Comparison of ENCODE assay signal across 8 mouse cellular contexts in genomic region chr5:35609381-35609780, GRCm38 (mm10). TPM values are rescaled to one million over a fixed set of nuclear protein-coding genes. Genes with fewer than 3 reads are reported as not detected.
DNase-seq lines count a peak whose midpoint lies in the region; ATAC-seq lines count a peak whose summit lies in the region.

No protein-coding gene starts in this region.

- intact Hi-C loops in heart, postnatal 10 days (cut with DNase I), result no loop called here

- no peak for ATAC-seq in forebrain, embryonic 16.5 days
- ATAC-seq in limb, embryonic 13.5 days (ENCODE audit: low FRiP score, low read depth), result peak; percentile 90
- ATAC-seq in neural tube, embryonic 13.5 days (ENCODE audit: low read depth), result peak; percentile 41

- no peaks in the 10 kb centered on the region for H3K36me3 ChIP-seq in forebrain, embryonic 10.5 days (replicated peaks)
- H3K36me3 ChIP-seq in forebrain, embryonic 16.5 days (ENCODE audit: control insufficient read depth, insufficient read depth), result no peaks in the 10 kb centered on the region
- H3K36me3 ChIP-seq in limb, embryonic 13.5 days, result peaks cover 18% of the 10 kb centered on the region; the same call in 1 of the 2 replicates
- peaks cover 33% of the 10 kb centered on the region for H3K36me3 ChIP-seq in neural tube, embryonic 13.5 days

- no peaks in the 10 kb centered on the region for H3K9me3 ChIP-seq in forebrain, embryonic 10.5 days
- H3K9me3 ChIP-seq in forebrain, embryonic 16.5 days (ENCODE audit: control insufficient read depth, low read length), result no peaks in the 10 kb centered on the region
- no peaks in the 10 kb centered on the region for H3K9me3 ChIP-seq in limb, embryonic 13.5 days
- no peaks in the 10 kb centered on the region for H3K9me3 ChIP-seq in neural tube, embryonic 13.5 days

- peak overlapping the region; percentile 66 for H3K27ac ChIP-seq in forebrain, embryonic 10.5 days
- no peak overlapping the region for H3K27ac ChIP-seq in forebrain, embryonic 16.5 days (ENCODE audit: low read length)
- H3K27ac ChIP-seq in limb, embryonic 13.5 days, result peak overlapping the region; percentile 79
- H3K27ac ChIP-seq in neural tube, embryonic 13.5 days (replicated peaks), result peak overlapping the region; percentile 28; the same call in 1 of the 2 replicates

- H3K9ac ChIP-seq in forebrain, embryonic 16.5 days (replicated peaks; ENCODE audit: low read depth, low read length), result no peak overlapping the region
- H3K9ac ChIP-seq in limb, embryonic 13.5 days, result 0 out of 2 replicates have a peak overlapping the region, but pooled peaks have one; percentile 21
- H3K9ac ChIP-seq in neural tube, embryonic 13.5 days, result 0 out of 2 replicates have a peak overlapping the region, but pooled peaks have one; percentile 17

- H3K27me3 ChIP-seq in forebrain, embryonic 10.5 days (ENCODE audit: poor library complexity, severe bottlenecking), result peaks cover 4% of the 10 kb centered on the region; the same call in 1 of the 2 replicates
- H3K27me3 ChIP-seq in forebrain, embryonic 16.5 days (replicated peaks; ENCODE audit: control insufficient read depth, insufficient read depth, low read length), result no peaks in the 10 kb centered on the region
- H3K27me3 ChIP-seq in limb, embryonic 13.5 days, result no peaks in the 10 kb centered on the region
- no peaks in the 10 kb centered on the region for H3K27me3 ChIP-seq in neural tube, embryonic 13.5 days

- peak; percentile 72 for DNase-seq in forebrain, embryonic 10.5 days (ENCODE audit: extremely low spot score, low spot score)
- peak; percentile 88 for DNase-seq in embryo, embryonic 11 days
- DNase-seq in heart, postnatal 10 days, result peak; percentile 81 to 84
- DNase-seq in spleen, adult 12 weeks (ENCODE audit: low spot score), result no peak
- DNase-seq in frontal cortex, postnatal 25 days (ENCODE audit: low spot score in 2 of 2), result no peak

- H3K4me3 ChIP-seq in forebrain, embryonic 10.5 days, result peak overlapping the region; percentile 29; the same call in 1 of the 2 replicates
- no peak overlapping the region for H3K4me3 ChIP-seq in forebrain, embryonic 16.5 days (replicated peaks; ENCODE audit: low read length)
- no peak overlapping the region for H3K4me3 ChIP-seq in limb, embryonic 13.5 days
- H3K4me3 ChIP-seq in neural tube, embryonic 13.5 days, result no peak overlapping the region

- no peak overlapping the region for H3K4me2 ChIP-seq in forebrain, embryonic 16.5 days (ENCODE audit: low read length)
- H3K4me2 ChIP-seq in limb, embryonic 13.5 days (replicated peaks), result peak overlapping the region; percentile 19
- H3K4me2 ChIP-seq in neural tube, embryonic 13.5 days, result no peak overlapping the region

- WGBS in forebrain, embryonic 10.5 days, result 22% methylated on average over 12 of the region's 12 CpGs
- WGBS in forebrain, embryonic 16.5 days, result 6% methylated on average over 12 of the region's 12 CpGs
- 29% methylated on average over 12 of the region's 12 CpGs for WGBS in limb, embryonic 13.5 days
- 6% methylated on average over 12 of the region's 12 CpGs for WGBS in neural tube, embryonic 13.5 days

- H3K4me1 ChIP-seq in forebrain, embryonic 10.5 days, result peaks cover 29% of the 10 kb centered on the region
- H3K4me1 ChIP-seq in forebrain, embryonic 16.5 days (replicated peaks; ENCODE audit: control insufficient read depth, insufficient read depth, low read length), result peaks cover 7% of the 10 kb centered on the region; the same call in 1 of the 2 replicates
- peaks cover 52% of the 10 kb centered on the region for H3K4me1 ChIP-seq in limb, embryonic 13.5 days
- peaks cover 30% of the 10 kb centered on the region for H3K4me1 ChIP-seq in neural tube, embryonic 13.5 days (replicated peaks)

RNA-seq across cellular contexts. Expression of gene Acox3, which starts 26.5 kb away (rescaled TPM):
- 10.3 and 10.8 TPM in 2 replicates for polyA plus RNA-seq in forebrain, embryonic 10.5 days (2016; fragmentation: Nextera tagmentation; extraction: Ambion mirVana)
- polyA plus RNA-seq in forebrain, embryonic 16.5 days (2015; fragmentation: Nextera tagmentation; extraction: Ambion mirVana), result 13.0 and 15.9 TPM in 2 replicates
- 10 to 100 TPM; 27.6 to 29.8 TPM for total RNA-seq in heart, postnatal 10 days (2021)
- polyA plus RNA-seq in limb, embryonic 13.5 days (2015; fragmentation: Nextera tagmentation; extraction: Ambion mirVana), result 11.3 and 12.2 TPM in 2 replicates
- polyA plus RNA-seq in neural tube, embryonic 13.5 days (2015; fragmentation: Nextera tagmentation; extraction: Ambion mirVana), result 14.5 and 18.5 TPM in 2 replicates

RNA-seq across cellular contexts. Expression of gene Trmt44, which starts 34.5 kb away (rescaled TPM):
- polyA plus RNA-seq in forebrain, embryonic 10.5 days (2016; fragmentation: Nextera tagmentation; extraction: Ambion mirVana), result 9.2 and 10.0 TPM in 2 replicates
- 9.1 and 9.3 TPM in 2 replicates for polyA plus RNA-seq in forebrain, embryonic 16.5 days (2015; fragmentation: Nextera tagmentation; extraction: Ambion mirVana)
- 1 to 10 TPM; 3.4 TPM for total RNA-seq in heart, postnatal 10 days (2021)
- polyA plus RNA-seq in limb, embryonic 13.5 days (2015; fragmentation: Nextera tagmentation; extraction: Ambion mirVana), result 7.7 and 9.0 TPM in 2 replicates
- polyA plus RNA-seq in neural tube, embryonic 13.5 days (2015; fragmentation: Nextera tagmentation; extraction: Ambion mirVana), result 6.2 and 6.8 TPM in 2 replicates

Comparison
In these comparisons a context has a peak if more than half of its experiments do, and no peak if none do; other contexts are left out.
1. DNase-seq: peak in forebrain, embryonic 10.5 days (single experiment), embryo, embryonic 11 days (single experiment) and heart, postnatal 10 days (2 of 2); none in spleen, adult 12 weeks (single experiment) and frontal cortex, postnatal 25 days (0 of 2).